Mouse (Mus musculus) stomach, embryonic 16.5 days (tissue): ENCODE data around the gene Zfp69. TPM values are rescaled to one million over a fixed set of nuclear protein-coding genes. Genes with fewer than 3 reads are reported as not detected.

Experiments
- ATAC-seq: fragments of 200-750 bp; cut with Nextera tagmentation; 2 replicates; pipeline ENCODE4 v1.8.0; 2017; ENCODE audit warnings: moderate number of reproducible peaks, moderate TSS enrichment; ENCODE audit not compliant: insufficient read depth, low FRiP score
- H3K27ac ChIP-seq: fragments of 300-500 bp; sonication (generic); 2 replicates; pipeline ENCODE4 v1.5.1; 2014; ENCODE audit warnings: low read length
- H3K27me3 ChIP-seq: fragments of 300-500 bp; sonication (generic); 2 replicates; pipeline ENCODE4 v1.6.1; 2014; ENCODE audit warnings: low read length, control low read depth, mixed read lengths; ENCODE audit not compliant: control insufficient read depth, insufficient read depth
- H3K36me3 ChIP-seq: fragments of 300-500 bp; sonication (generic); 2 replicates; pipeline ENCODE4 v1.6.1; 2014; ENCODE audit warnings: low read length; ENCODE audit not compliant: control insufficient read depth, insufficient read depth
- H3K4me1 ChIP-seq: fragments of 300-500 bp; sonication (generic); 2 replicates; pipeline ENCODE4 v1.6.1; 2014; ENCODE audit warnings: low read length, control low read depth, mixed read lengths; ENCODE audit not compliant: control insufficient read depth, insufficient read depth
- H3K4me2 ChIP-seq: fragments of 300-500 bp; sonication (generic); 2 replicates; pipeline ENCODE4 v1.6.1; 2014; ENCODE audit warnings: low read depth, low read length, mixed read lengths
- H3K4me3 ChIP-seq: fragments of 300-500 bp; sonication (generic); replicated peaks from 2 replicates; pipeline ENCODE4 v1.5.1; 2014; ENCODE audit warnings: mild to moderate bottlenecking, low read length
- H3K9ac ChIP-seq: fragments of 300-500 bp; sonication (generic); 2 replicates; pipeline ENCODE4 v1.6.1; 2014; ENCODE audit warnings: low read length
- H3K9me3 ChIP-seq: fragments of 300-500 bp; sonication (generic); replicated peaks from 2 replicates; pipeline ENCODE4 v1.6.1; 2016; ENCODE audit warnings: low read length, control low read depth; ENCODE audit not compliant: control insufficient read depth
- WGBS: fragments of 180-500 bp; shearing (Covaris S2); extraction: QIAGEN DNeasy Blood & Tissue Kit; methylation state at CpG from one replicate; pipeline ENCODE4 v1.1.7; 2014; 5-methylcytosine and 5-hydroxymethylcytosine counted together
- polyA plus RNA-seq: library from polyadenylated mRNA; unstranded; fragments of >200 nt; fragmentation: Nextera tagmentation; extraction: Ambion mirVana; gene quantifications from 2 replicates; pipeline ENCODE4 v1.2.1, GENCODE M21; 2015

Gene Zfp69
- polyA plus RNA-seq, 1 experiment from 2014 or later, result 4.6 TPM

DNA sequence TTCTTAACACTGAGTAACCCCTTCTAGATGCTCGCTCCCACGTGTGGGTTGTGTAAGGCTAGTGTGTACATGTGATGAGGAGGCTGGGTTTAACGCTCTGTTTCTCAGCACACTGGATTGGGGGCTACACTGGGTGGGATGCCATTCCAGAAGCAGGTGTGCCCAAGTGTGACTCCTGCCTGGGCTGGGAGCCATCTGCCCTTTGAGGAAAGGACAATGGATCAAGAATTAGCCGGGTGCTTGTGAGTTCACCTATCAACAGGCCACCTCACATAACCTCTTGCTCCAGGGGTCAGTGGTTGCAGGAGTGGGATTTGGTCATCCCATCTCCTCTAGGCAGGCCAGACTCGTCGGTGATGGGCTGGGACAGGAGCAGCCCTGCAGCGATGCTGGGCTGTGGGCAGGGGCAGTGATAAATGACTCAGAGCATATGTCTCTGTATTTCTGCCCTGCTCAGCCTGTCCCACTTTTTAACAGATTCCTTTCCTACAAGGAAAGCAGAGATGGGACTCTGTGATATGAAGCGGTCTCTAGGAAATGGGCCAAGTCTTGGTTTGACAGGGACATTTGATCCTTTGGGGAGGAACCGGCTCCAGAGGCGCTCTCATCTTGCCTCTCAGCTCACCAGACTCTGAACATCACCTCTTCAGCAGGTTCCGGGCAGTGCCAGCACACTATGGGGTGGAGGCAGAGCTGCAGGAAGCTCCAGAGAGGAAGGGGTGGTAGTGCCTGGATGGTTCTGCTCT is 57.7 kb downstream of the Zfp69 start:
- no peaks in the 10 kb centered on the region for H3K36me3 ChIP-seq
- peaks cover 9% of the 10 kb centered on the region; the same call in 1 of the 2 replicates for H3K4me1 ChIP-seq
- no peak overlapping the region for H3K27ac ChIP-seq
- no peak overlapping the region for H3K9ac ChIP-seq
- H3K27me3 ChIP-seq, result no peaks in the 10 kb centered on the region
- H3K9me3 ChIP-seq, result no peaks in the 10 kb centered on the region
- no peak overlapping the region for H3K4me2 ChIP-seq
- 58% methylated on average over 11 of the region's 11 CpGs for WGBS
- H3K4me3 ChIP-seq, result no peak overlapping the region
- no peak for ATAC-seq

DNA sequence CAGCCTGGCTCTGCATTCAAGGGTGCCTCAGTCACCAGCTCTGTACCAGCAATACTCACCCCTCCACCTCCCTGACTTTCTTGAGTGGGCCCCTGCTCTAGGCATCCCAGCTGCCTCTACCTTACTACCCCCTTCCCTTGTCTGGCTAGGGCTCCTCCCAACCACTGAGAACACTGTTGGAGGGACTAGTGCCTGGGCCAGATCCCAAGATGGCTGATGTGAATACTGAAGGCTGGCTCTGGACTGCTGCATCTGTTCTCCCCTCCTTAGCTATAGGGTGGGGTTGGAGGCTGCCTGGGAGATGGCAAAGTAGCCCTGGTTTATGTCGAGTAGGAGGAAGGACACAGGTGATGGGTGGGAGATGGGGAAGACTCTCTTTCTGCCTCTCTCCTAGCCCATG is 59.0 kb downstream of the Zfp69 start:
- no peak overlapping the region for H3K4me3 ChIP-seq
- H3K27ac ChIP-seq, result no peak overlapping the region
- H3K9me3 ChIP-seq, result no peaks in the 10 kb centered on the region
- no peak overlapping the region for H3K9ac ChIP-seq
- H3K4me1 ChIP-seq, result peaks cover 9% of the 10 kb centered on the region; the same call in 1 of the 2 replicates
- no peaks in the 10 kb centered on the region for H3K27me3 ChIP-seq
- 67% methylated on average over 1 of the region's 1 CpGs for WGBS
- ATAC-seq, result no peak
- no peaks in the 10 kb centered on the region for H3K36me3 ChIP-seq
- no peak overlapping the region for H3K4me2 ChIP-seq

DNA sequence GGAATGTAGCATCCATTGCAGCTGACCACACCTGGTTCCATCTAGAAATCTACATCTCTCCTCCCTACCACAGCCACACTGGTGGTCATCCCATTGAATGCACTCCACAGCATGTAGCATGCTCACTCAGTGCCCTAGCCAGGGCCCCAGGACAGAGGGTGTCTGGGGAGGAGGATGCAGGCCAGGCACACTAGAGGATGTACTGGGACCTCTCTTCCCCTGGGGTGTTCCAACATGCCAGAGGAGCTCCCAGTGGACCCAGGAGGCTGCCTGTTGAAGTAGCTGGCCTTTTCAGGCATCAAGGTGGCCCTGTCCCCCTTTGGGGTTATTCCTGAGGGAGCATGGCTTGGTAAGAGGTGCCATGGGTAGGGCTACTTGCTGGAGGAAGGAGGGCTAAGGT is 59.5 kb downstream of the Zfp69 start:
- Histone ChIP-seq H3K4me3 (no peak overlapping the region), H3K9me3 (no peaks in the 10 kb centered on the region), H3K27ac (no peak overlapping the region), H3K9ac (no peak overlapping the region), H3K4me1 (peaks cover 9% of the 10 kb centered on the region; the same call in 1 of the 2 replicates), H3K36me3 (no peaks in the 10 kb centered on the region), H3K4me2 (no peak overlapping the region), H3K27me3 (no peaks in the 10 kb centered on the region)
- no peak for ATAC-seq

DNA sequence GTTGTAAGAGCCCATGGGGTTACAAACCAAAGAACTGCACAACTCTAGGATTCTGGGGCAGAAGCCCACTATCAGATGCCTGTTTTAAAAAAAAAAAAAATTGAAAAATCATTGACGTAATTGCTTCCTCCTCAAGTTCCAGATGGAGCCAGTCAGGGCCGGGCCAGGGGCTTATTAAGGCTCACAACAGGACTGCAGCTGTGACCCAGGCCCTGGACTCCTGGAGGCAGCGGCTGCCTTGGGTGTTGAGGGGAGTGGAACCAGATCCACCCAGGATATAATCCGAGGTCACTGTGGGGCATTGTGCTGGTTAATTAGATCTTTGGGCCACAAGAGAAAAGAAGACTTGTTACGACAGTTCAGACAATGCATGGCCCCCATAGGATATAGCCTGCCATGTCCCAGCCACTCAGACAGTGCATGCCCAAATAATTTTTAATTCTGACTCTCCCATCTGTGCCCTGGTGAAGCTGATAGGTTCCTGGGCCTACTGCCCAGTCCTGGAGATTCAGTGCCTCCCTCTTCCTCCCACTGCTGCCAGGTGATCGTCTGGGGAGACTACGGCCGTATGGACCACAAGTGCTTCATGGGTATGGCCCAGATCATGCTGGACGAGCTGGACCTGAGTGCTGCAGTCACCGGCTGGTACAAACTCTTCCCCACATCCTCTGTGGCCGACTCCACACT is 60.6 kb downstream of the Zfp69 start:
- no peaks in the 10 kb centered on the region for H3K27me3 ChIP-seq
- no peak overlapping the region for H3K4me3 ChIP-seq
- no peaks in the 10 kb centered on the region for H3K9me3 ChIP-seq
- no peak overlapping the region for H3K27ac ChIP-seq
- no peak overlapping the region for H3K9ac ChIP-seq
- H3K4me1 ChIP-seq, result peaks cover 12% of the 10 kb centered on the region
- no peaks in the 10 kb centered on the region for H3K36me3 ChIP-seq
- no peak for ATAC-seq
- H3K4me2 ChIP-seq, result no peak overlapping the region
- 58% methylated on average over 11 of the region's 11 CpGs for WGBS

DNA sequence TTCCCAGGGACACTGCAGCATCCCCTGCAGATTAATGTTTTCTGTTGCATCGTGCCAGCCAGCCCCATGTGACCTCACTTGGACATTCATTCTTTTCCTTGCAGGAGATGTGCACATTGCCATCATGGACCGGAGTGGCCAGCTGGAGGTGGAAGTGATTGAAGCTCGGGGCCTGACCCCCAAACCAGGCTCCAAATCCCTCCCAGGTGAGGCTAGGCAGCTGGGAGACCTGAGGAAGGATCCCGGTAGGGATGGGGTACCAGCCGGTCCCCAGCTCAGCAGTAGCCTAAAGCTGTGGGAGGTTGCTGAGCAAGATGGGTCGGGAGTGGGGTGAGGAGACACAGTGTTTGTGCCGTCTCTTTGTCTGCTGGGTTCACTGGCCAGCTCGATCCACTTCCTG is 62.6 kb downstream of the Zfp69 start:
- Histone ChIP-seq H3K27ac (no peak overlapping the region), H3K9me3 (no peaks in the 10 kb centered on the region), H3K36me3 (no peaks in the 10 kb centered on the region), H3K27me3 (no peaks in the 10 kb centered on the region), H3K4me2 (no peak overlapping the region), H3K9ac (no peak overlapping the region), H3K4me3 (no peak overlapping the region), H3K4me1 (peaks cover 12% of the 10 kb centered on the region; the same call in 1 of the 2 replicates)
- ATAC-seq, result no peak
- 56% methylated on average over 8 of the region's 8 CpGs for WGBS

DNA sequence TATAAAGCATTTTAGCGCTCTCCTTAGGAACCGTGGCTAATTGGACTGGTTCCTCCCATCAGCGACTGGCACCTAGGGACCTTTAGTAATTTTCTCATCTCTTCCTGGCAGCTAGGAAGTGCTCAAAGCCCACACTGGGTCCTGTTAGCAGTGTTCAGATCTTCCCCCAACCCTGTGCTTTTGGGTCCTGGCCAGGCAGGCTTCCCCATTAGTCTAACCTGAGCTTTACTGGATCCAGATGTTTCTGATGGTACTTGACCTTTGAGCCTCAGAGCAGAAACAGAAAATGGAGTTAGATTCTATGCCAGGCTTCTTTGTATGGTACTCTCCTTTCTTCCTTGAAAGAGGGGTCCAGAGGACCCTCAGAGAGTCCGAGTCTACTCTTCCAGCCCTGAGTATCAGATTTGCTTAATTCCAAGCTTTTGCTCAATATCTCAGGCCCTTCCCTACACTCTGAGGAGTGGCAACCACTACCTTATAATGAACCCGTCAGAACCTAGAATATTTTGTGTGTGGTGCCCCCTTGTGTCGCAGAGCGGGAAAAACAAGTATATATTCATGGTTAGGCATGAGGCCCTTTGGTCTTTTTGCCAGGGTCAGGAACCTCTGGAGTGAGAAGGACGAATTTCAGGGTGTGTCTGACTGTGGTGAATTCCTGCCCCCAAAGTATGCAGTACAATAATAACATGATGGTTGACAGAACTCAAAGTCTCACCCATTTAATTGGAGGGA is 64.0 kb downstream of the Zfp69 start:
- no peak overlapping the region for H3K27ac ChIP-seq
- H3K9ac ChIP-seq, result no peak overlapping the region
- no peak overlapping the region for H3K4me3 ChIP-seq
- H3K4me1 ChIP-seq, result peaks cover 12% of the 10 kb centered on the region; the same call in 1 of the 2 replicates
- ATAC-seq, result no peak
- H3K27me3 ChIP-seq, result no peaks in the 10 kb centered on the region
- WGBS, result 28% methylated on average over 8 of the region's 8 CpGs
- H3K9me3 ChIP-seq, result no peaks in the 10 kb centered on the region
- H3K36me3 ChIP-seq, result no peaks in the 10 kb centered on the region
- no peak overlapping the region for H3K4me2 ChIP-seq

DNA sequence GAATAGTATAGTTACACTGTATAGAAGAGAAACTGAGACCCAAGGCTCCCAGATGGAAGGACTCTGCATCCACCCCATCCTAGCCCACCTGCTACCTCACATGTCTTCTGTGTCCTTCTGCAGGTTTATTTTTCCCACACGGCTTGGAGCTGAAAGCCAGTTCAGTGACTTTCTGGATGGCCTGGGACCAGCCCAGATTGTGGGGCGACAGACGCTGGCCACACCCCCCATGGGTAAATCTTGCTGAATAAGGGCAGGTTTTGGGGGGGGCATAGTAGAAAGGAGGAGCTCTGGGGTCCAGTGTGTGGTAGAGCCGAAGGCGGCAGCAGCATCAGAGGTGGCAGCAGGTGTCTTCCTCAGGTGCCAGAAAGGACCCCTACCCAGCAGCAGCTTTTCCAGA is 64.7 kb downstream of the Zfp69 start:
- no peak overlapping the region for H3K27ac ChIP-seq
- H3K4me1 ChIP-seq, result peaks cover 12% of the 10 kb centered on the region; the same call in 1 of the 2 replicates
- no peak for ATAC-seq
- H3K4me3 ChIP-seq, result no peak overlapping the region
- H3K9me3 ChIP-seq, result no peaks in the 10 kb centered on the region
- no peak overlapping the region for H3K9ac ChIP-seq
- no peaks in the 10 kb centered on the region for H3K36me3 ChIP-seq
- 78% methylated on average over 5 of the region's 5 CpGs for WGBS
- no peak overlapping the region for H3K4me2 ChIP-seq
- H3K27me3 ChIP-seq, result no peaks in the 10 kb centered on the region

DNA sequence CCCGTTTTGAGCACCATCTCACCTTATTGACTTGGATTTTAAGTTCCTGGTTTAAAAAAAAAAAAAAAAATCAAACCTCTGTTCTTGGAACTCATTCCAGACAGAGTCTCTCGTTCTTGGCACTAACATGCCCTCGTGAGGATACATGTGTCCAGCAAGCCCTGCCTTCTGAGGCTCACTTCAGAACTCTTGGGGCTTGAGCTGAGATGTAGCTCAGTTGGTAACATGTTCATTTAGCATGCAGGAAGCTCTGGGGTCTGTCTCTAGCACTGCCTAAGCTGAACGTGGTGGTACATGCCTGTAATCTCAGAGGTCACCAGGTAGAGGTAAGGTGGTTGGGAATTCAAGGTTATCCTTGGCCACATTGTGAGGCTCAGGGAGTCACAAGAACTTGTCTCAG is 65.4 kb downstream of the Zfp69 start:
- Histone ChIP-seq H3K36me3 (no peaks in the 10 kb centered on the region), H3K4me3 (no peak overlapping the region), H3K4me1 (peaks cover 12% of the 10 kb centered on the region; the same call in 1 of the 2 replicates), H3K9ac (no peak overlapping the region), H3K4me2 (no peak overlapping the region), H3K9me3 (no peaks in the 10 kb centered on the region), H3K27ac (no peak overlapping the region), H3K27me3 (no peaks in the 10 kb centered on the region)
- ATAC-seq, result no peak
- 29% methylated on average over 4 of the region's 4 CpGs for WGBS
